Mouse (Mus musculus) gastrocnemius, adult 18-20 months (tissue): Measurements from ENCODE around the gene Urah. TPM values are rescaled to one million over a fixed set of nuclear protein-coding genes. Genes with fewer than 3 reads are reported as not detected.

Source experiments
- DNase-seq: peaks from one replicate; pipeline ENCODE4 v3.0.0; 2021; ENCODE audit warnings: low spot score
- total RNA-seq, 2 experiments: library from RNA; stranded (reverse); gene quantifications; 2 replicates each; pipeline ENCODE4 v1.2.3; 2021

Gene Urah
- total RNA-seq, 2 experiments from 2014 or later = not detected

GRCm38 (mm10) chr7:140840750-140841735 is 6.2 kb downstream of the Urah start:
- DNase-seq = no peak

- no peak for DNase-seq
These were observed 9.0 kb downstream of the Urah start for GRCm38 (mm10) chr7:140843806-140844205.

GRCm38 (mm10) chr7:140844905-140845665 is 10.3 kb downstream of the Urah start, which contains the start of gene Scgb1c1:
Gene Scgb1c1 (plus strand): TSS chr7:140845547.
- DNase-seq = peak; percentile 91

GRCm38 (mm10) chr7:140845683-140846082 is 10.9 kb downstream of the Urah start:
- DNase-seq = no peak

GRCm38 (mm10) chr7:140846676-140847075 is 11.9 kb downstream of the Urah start:
- no peak for DNase-seq

GRCm38 (mm10) chr7:140847755-140848580 is 13.2 kb downstream of the Urah start, which contains the start of gene Odf3:
Gene Odf3 (plus strand): TSS chr7:140847805.
- no peak for DNase-seq

GRCm38 (mm10) chr7:140848591-140848990 is 13.8 kb downstream of the Urah start:
- DNase-seq = no peak

GRCm38 (mm10) chr7:140851916-140852315 is 17.1 kb downstream of the Urah start:
- DNase-seq = no peak

- no peak for DNase-seq
These were observed 18.6 kb downstream of the Urah start for GRCm38 (mm10) chr7:140853386-140853785.

- no peak for DNase-seq
These were observed 19.7 kb downstream of the Urah start for GRCm38 (mm10) chr7:140854483-140854882.

- no peak for DNase-seq
These were observed 20.4 kb downstream of the Urah start for GRCm38 (mm10) chr7:140855181-140855580.

- DNase-seq = peak; percentile 91
These were observed 21.3 kb downstream of the Urah start, which contains the start of gene Gm45785 for GRCm38 (mm10) chr7:140855860-140856784. Gene Gm45785 (minus strand): TSS chr7:140856331.

GRCm38 (mm10) chr7:140856785-140857549 is 22.1 kb downstream of the Urah start, which contains the start of gene Ric8a:
Gene Ric8a (plus strand): TSS chr7:140856957.
- peak; percentile 92 for DNase-seq

GRCm38 (mm10) chr7:140857550-140858505 is 23.0 kb downstream of the Urah start, which contains the start of gene Bet1l:
Gene Bet1l (minus strand): TSS chr7:140857577.
- DNase-seq = no peak

GRCm38 (mm10) chr7:140858746-140859145 is 23.9 kb downstream of the Urah start:
- no peak for DNase-seq

GRCm38 (mm10) chr7:140859997-140860396 is 25.2 kb downstream of the Urah start:
- no peak for DNase-seq

GRCm38 (mm10) chr7:140860728-140861127 is 25.9 kb downstream of the Urah start:
- no peak for DNase-seq

GRCm38 (mm10) chr7:140864761-140865160 is 29.9 kb downstream of the Urah start:
- DNase-seq = no peak
